Mouse (Mus musculus) liver, adult 2 months (tissue): ENCODE measurements around the gene Sh3tc1. TPM values are rescaled to one million over a fixed set of nuclear protein-coding genes. Genes with fewer than 3 reads are reported as not detected.

Experiments
- DNase-seq: peaks from one replicate; pipeline ENCODE4 v3.0.0-alpha.2; 2011; ENCODE audit warnings: low read depth, low spot score; ENCODE audit errors: extremely low read depth
- H3K27ac ChIP-seq: fragments of 200-500 bp; replicated peaks from 2 replicates; pipeline ENCODE4 v1.5.1; 2012; ENCODE audit warnings: low read depth, mild to moderate bottlenecking, control low read depth, inconsistent platforms, low read length; ENCODE audit not compliant: insufficient read depth
- H3K27me3 ChIP-seq: fragments of 200-500 bp; 2 replicates; pipeline ENCODE4 v1.6.1; 2012; ENCODE audit warnings: mild to moderate bottlenecking, moderate library complexity, low read length, inconsistent platforms; ENCODE audit not compliant: control insufficient read depth, insufficient read depth
- H3K36me3 ChIP-seq: fragments of 200-500 bp; 2 replicates; pipeline ENCODE4 v1.6.1; 2012; ENCODE audit warnings: low read length, inconsistent platforms; ENCODE audit not compliant: control insufficient read depth, insufficient read depth
- H3K4me1 ChIP-seq: fragments of 200-500 bp; 2 replicates; pipeline ENCODE4 v1.6.1; 2011; ENCODE audit warnings: low read length; ENCODE audit not compliant: control insufficient read depth, insufficient read depth
- H3K4me3 ChIP-seq: fragments of 200-500 bp; 2 replicates; pipeline ENCODE4 v1.5.1; 2011; ENCODE audit warnings: low read depth, mild to moderate bottlenecking, control low read depth, low read length, moderate library complexity; ENCODE audit not compliant: insufficient read depth
- H3K79me2 ChIP-seq: fragments of 200-500 bp; 2 replicates; pipeline ENCODE4 v1.6.1; 2012; ENCODE audit warnings: inconsistent platforms, mild to moderate bottlenecking, low read length, moderate library complexity; ENCODE audit not compliant: control insufficient read depth, insufficient read depth
- H3K9ac ChIP-seq: fragments of 200-500 bp; 2 replicates; pipeline ENCODE4 v1.6.1; 2012; ENCODE audit warnings: low read depth, mild to moderate bottlenecking, control low read depth, inconsistent platforms, low read length
- CTCF ChIP-seq: fragments of 200-500 bp; IDR thresholded peaks from 2 replicates; pipeline ENCODE4 v1.5.1; 2011; ENCODE audit warnings: low read depth, low read length, control low read depth
- POLR2A ChIP-seq: fragments of 200-500 bp; IDR thresholded peaks from 2 replicates; pipeline ENCODE4 v1.6.1; 2011; ENCODE audit warnings: low read length, control low read depth; ENCODE audit not compliant: insufficient read depth; ENCODE audit errors: extremely low read depth
- WGBS: fragments of 180-500 bp; shearing (Covaris S2); methylation state at CpG from one replicate; pipeline ENCODE4 v1.1.7; 2018; 5-methylcytosine and 5-hydroxymethylcytosine counted together
- polyA plus RNA-seq: library from polyadenylated mRNA; depleted of rRNA; stranded (reverse); fragments of >200 nt; gene quantifications from 2 replicates; pipeline ENCODE4 v1.2.3, GENCODE M21; 2012
- total RNA-seq: library from RNA; depleted of rRNA; stranded (reverse); fragments of >200 nt; gene quantifications from 2 replicates; pipeline ENCODE4 v1.2.3, GENCODE M21; 2014

Gene Sh3tc1
- total and polyA plus RNA-seq, 2 experiments, result 3.0 to 5.2 TPM

GRCm38 (mm10) chr5:35730552-35730951 lies 9.2 kb downstream of the Sh3tc1 start:
- peaks cover 5% of the 10 kb centered on the region; the same call in 1 of the 2 replicates for H3K4me1 ChIP-seq
- H3K79me2 ChIP-seq, result 0 out of 2 replicates have a peak, but pooled peaks cover 3% of the 10 kb centered on the region
- no peak overlapping the region for H3K9ac ChIP-seq
- H3K27ac ChIP-seq, result peak overlapping the region; percentile 52; the same call in 1 of the 2 replicates
- 78% methylated on average over 1 of the region's 1 CpGs for WGBS
- H3K4me3 ChIP-seq, result no peak overlapping the region
- no peak for DNase-seq
- TF ChIP-seq POLR2A (no peak), CTCF (no peak)
- no peaks in the 10 kb centered on the region for H3K36me3 ChIP-seq
- H3K27me3 ChIP-seq, result no peaks in the 10 kb centered on the region

- Histone ChIP-seq H3K36me3 (no peaks in the 10 kb centered on the region), H3K4me3 (no peak overlapping the region), H3K27me3 (no peaks in the 10 kb centered on the region), H3K27ac (peak overlapping the region; percentile 52), H3K9ac (no peak overlapping the region), H3K4me1 (peaks cover 5% of the 10 kb centered on the region; the same call in 1 of the 2 replicates), H3K79me2 (0 out of 2 replicates have a peak, but pooled peaks cover 3% of the 10 kb centered on the region)
- no peak for TF ChIP-seq POLR2A
- WGBS, result 78% methylated on average over 3 of the region's 3 CpGs
- DNase-seq, result no peak
These were observed 9.9 kb downstream of the Sh3tc1 start for GRCm38 (mm10) chr5:35729844-35730243.

DNA sequence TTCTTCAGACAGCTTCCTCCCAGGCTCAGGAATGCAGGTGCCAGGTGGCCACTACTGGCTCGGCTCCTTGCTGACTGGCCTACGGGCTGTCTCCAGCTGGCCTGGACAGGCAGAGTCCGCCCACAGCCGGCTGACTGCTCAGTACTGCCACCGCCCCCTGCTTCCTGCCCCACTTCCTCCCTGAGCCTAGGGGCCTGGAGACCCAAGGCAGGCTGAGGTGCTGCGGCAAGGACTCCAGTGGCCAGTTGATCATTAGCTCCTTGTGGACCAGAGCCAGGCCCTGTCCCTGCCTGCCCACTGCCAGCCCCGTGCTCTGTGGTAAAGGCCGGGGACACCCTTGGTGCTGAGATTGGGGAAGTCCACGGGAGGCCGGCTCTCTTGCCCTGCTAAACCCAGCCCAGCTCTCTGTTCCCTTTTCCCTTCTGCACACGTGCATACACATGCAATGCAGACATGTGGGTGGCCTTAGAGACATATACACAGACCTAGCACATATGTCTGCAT lies 10.8 kb downstream of the Sh3tc1 start:
- Histone ChIP-seq H3K4me1 (peaks cover 5% of the 10 kb centered on the region; the same call in 1 of the 2 replicates), H3K27ac (peak overlapping the region; percentile 52), H3K4me3 (peak overlapping the region; percentile 46), H3K27me3 (no peaks in the 10 kb centered on the region), H3K79me2 (0 out of 2 replicates have a peak, but pooled peaks cover 3% of the 10 kb centered on the region), H3K36me3 (no peaks in the 10 kb centered on the region), H3K9ac (peak overlapping the region; percentile 53)
- peak; percentile 55 for DNase-seq
- WGBS, result 5% methylated on average over 11 of the region's 11 CpGs
- TF ChIP-seq POLR2A, result peak; percentile 42; the same call in 1 of the 2 replicates
- TF ChIP-seq CTCF, result no peak

- Histone ChIP-seq H3K27me3 (no peaks in the 10 kb centered on the region), H3K36me3 (no peaks in the 10 kb centered on the region), H3K4me1 (peaks cover 5% of the 10 kb centered on the region; the same call in 1 of the 2 replicates), H3K4me3 (peak overlapping the region; percentile 46), H3K79me2 (0 out of 2 replicates have a peak, but pooled peaks cover 3% of the 10 kb centered on the region), H3K27ac (peak overlapping the region; percentile 52), H3K9ac (peak overlapping the region; percentile 53)
- TF ChIP-seq CTCF, result no peak
- TF ChIP-seq POLR2A, result no peak
- 65% methylated on average over 12 of the region's 12 CpGs for WGBS
- DNase-seq, result no peak
These were observed 11.3 kb downstream of the Sh3tc1 start for GRCm38 (mm10) chr5:35728344-35728956.

GRCm38 (mm10) chr5:35727447-35727846 lies 12.3 kb downstream of the Sh3tc1 start:
- Histone ChIP-seq H3K4me3 (peak overlapping the region; percentile 46; the same call in 1 of the 2 replicates), H3K27me3 (no peaks in the 10 kb centered on the region), H3K4me1 (peaks cover 5% of the 10 kb centered on the region; the same call in 1 of the 2 replicates), H3K27ac (peak overlapping the region; percentile 52), H3K9ac (peak overlapping the region; percentile 53), H3K36me3 (no peaks in the 10 kb centered on the region), H3K79me2 (0 out of 2 replicates have a peak, but pooled peaks cover 3% of the 10 kb centered on the region)
- no peak for TF ChIP-seq POLR2A
- no peak for TF ChIP-seq CTCF
- no peak for DNase-seq
- WGBS, result 78% methylated on average over 5 of the region's 5 CpGs

GRCm38 (mm10) chr5:35725840-35726239 lies 13.9 kb downstream of the Sh3tc1 start:
- no peak for DNase-seq
- H3K79me2 ChIP-seq, result 0 out of 2 replicates have a peak, but pooled peaks cover 3% of the 10 kb centered on the region
- H3K27me3 ChIP-seq, result no peaks in the 10 kb centered on the region
- 68% methylated on average over 3 of the region's 3 CpGs for WGBS
- no peak overlapping the region for H3K9ac ChIP-seq
- H3K4me1 ChIP-seq, result peaks cover 5% of the 10 kb centered on the region; the same call in 1 of the 2 replicates
- no peak for TF ChIP-seq POLR2A
- no peak for TF ChIP-seq CTCF
- H3K27ac ChIP-seq, result no peak overlapping the region
- H3K36me3 ChIP-seq, result no peaks in the 10 kb centered on the region
- H3K4me3 ChIP-seq, result no peak overlapping the region
